8 mouse cellular contexts compared by ENCODE assay signal in the genomic region with DNA sequence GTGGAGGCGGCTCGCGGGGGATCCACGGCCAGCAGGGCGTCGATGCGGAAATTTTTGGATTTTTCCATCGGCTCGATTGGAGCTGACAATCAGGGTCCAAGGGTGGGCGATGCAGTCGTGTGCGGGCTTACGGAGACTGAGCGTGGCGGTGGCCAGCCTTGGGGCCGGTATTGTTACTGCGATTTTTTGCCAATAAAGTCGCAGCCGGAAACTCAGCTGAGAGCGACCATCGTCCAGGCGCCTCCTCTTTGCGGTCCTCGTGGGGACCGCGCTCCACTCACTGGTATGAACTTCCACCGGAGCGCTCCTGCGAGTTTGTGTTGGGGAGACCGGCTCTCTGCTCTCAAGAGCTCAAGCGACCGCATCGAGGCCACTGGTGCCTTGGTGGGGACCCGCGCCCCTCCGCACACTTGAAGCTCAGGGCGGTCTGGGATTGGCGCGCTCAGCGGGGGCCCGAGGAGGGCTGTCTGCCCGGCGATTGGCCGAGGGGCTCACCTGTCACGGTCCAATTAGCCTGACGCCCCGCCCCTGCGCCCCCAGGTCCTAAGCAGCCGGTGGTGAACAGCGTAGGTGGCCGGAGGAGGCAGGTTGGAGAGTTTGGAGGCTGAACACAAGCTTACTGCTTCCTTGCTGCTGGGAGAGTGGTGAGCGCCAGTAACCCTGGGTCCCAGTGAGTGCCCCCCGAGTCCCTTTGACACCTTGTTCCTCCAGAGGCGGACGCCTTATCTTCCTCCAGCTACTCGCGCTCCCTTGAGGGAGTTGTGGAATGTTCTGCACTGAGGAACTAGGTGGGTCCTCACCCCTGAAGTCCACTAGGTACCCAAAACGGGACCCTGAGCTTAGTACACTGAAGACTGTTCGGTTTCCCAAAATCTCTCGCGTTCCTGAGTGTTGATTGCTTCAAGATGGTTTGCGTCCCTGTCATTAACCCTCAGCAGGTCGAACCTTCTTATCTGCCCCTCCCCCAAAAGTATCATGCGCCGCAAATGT. TPM values are rescaled to one million over a fixed set of nuclear protein-coding genes. Genes with fewer than 3 reads are reported as not detected.
A peak's percentile ranks its signal among the peaks of the same experiment; 100 is the strongest.
DNase-seq lines count a peak whose midpoint lies in the region; ATAC-seq and TF ChIP-seq lines count a peak whose summit lies in the region.

A gene (minus strand): TSS at position 263 of the 990 bp plus-strand sequence.

- POLR2A ChIA-PET in Patski (lab: Charles Lee): no interaction called here

- CTCF ChIA-PET in Patski (lab: Charles Lee): interaction anchor here (0.7 to 1.0 kb wide), 3 partner anchors 10 to 148 kb away, joined by 3 to 4 read pairs (median 3); no protein-coding TSS in a partner anchor

- DNase-seq in heart, embryonic 10.5 days (ENCODE audit: low spot score): no peak
- no peak for DNase-seq in heart, postnatal 4 days
- no peak for DNase-seq in Patski (ENCODE audit: low read depth, low spot score)
- peak; percentile 64 for DNase-seq in hindbrain, embryonic 10.5 days (ENCODE audit: low spot score)
- DNase-seq in right cerebral cortex, postnatal 25 days: no peak
- no peak for DNase-seq in cerebellum, adult 11-12 months

- no peak for TF ChIP-seq CTCF in Patski (IDR thresholded peaks at IDR 0.05)

- peak; percentile 32 for ATAC-seq in Patski
- ATAC-seq in midbrain, embryonic 13.5 days: peak; percentile 35; the same call in 1 of the 2 replicates
- ATAC-seq in monocyte, adult 5-6 weeks (replicated peaks; ENCODE audit: insufficient number of reproducible peaks, low FRiP score, low TSS enrichment, poor library complexity, severe bottlenecking): no peak

- no peaks in the 10 kb centered on the region for H3K9me3 ChIP-seq in heart, embryonic 10.5 days
- no peaks in the 10 kb centered on the region for H3K9me3 ChIP-seq in hindbrain, embryonic 10.5 days
- no peaks in the 10 kb centered on the region for H3K9me3 ChIP-seq in midbrain, embryonic 13.5 days

- peaks cover 27% of the 10 kb centered on the region for H3K4me1 ChIP-seq in heart, embryonic 10.5 days
- H3K4me1 ChIP-seq in hindbrain, embryonic 10.5 days (replicated peaks): peaks cover 23% of the 10 kb centered on the region
- H3K4me1 ChIP-seq in midbrain, embryonic 13.5 days (replicated peaks): peaks cover 17% of the 10 kb centered on the region

- H3K4me2 ChIP-seq in midbrain, embryonic 13.5 days (replicated peaks): peak within 1 kb of the TSS; percentile 52

- no peaks in the 10 kb centered on the region for H3K36me3 ChIP-seq in heart, embryonic 10.5 days
- H3K36me3 ChIP-seq in hindbrain, embryonic 10.5 days: no peaks in the 10 kb centered on the region
- no peaks in the 10 kb centered on the region for H3K36me3 ChIP-seq in midbrain, embryonic 13.5 days

- H3K9ac ChIP-seq in midbrain, embryonic 13.5 days (replicated peaks): no peak within 1 kb of the TSS

- peak within 1 kb of the TSS; percentile 58 for H3K4me3 ChIP-seq in heart, embryonic 10.5 days
- H3K4me3 ChIP-seq in hindbrain, embryonic 10.5 days: peak within 1 kb of the TSS; percentile 41
- H3K4me3 ChIP-seq in midbrain, embryonic 13.5 days (replicated peaks): peak within 1 kb of the TSS; percentile 33

- in situ Hi-C loops in Patski (cut with MboI; ENCODE audit: low pct_unique_long_range_greater_than_20kb): no loop called here

- under 1% methylated on average over 65 of the region's 65 CpGs for WGBS in heart, embryonic 10.5 days
- WGBS in hindbrain, embryonic 10.5 days: under 1% methylated on average over 65 of the region's 65 CpGs
- WGBS in midbrain, embryonic 13.5 days: under 1% methylated on average over 65 of the region's 65 CpGs

- peaks cover 100% of the 10 kb centered on the region for H3K27me3 ChIP-seq in heart, embryonic 10.5 days (ENCODE audit: insufficient read depth, poor library complexity, severe bottlenecking)
- peaks cover 84% of the 10 kb centered on the region for H3K27me3 ChIP-seq in Patski
- peaks cover 100% of the 10 kb centered on the region for H3K27me3 ChIP-seq in hindbrain, embryonic 10.5 days (ENCODE audit: insufficient read depth, poor library complexity, severe bottlenecking)
- H3K27me3 ChIP-seq in midbrain, embryonic 13.5 days: peaks cover 100% of the 10 kb centered on the region

- H3K27ac ChIP-seq in heart, embryonic 10.5 days: peak within 1 kb of the TSS; percentile 12; the same call in 1 of the 2 replicates
- H3K27ac ChIP-seq in hindbrain, embryonic 10.5 days: no peak within 1 kb of the TSS
- no peak within 1 kb of the TSS for H3K27ac ChIP-seq in midbrain, embryonic 13.5 days

RNA-seq across cellular contexts. Expression of the gene that starts here (rescaled TPM):
- 0.06 TPM in 1 of 2 replicates, not detected in the other for polyA plus RNA-seq in heart, embryonic 10.5 days (2016; fragmentation: Nextera tagmentation; extraction: Ambion mirVana)
- not detected for total RNA-seq in heart, postnatal 4 days (2021)
- not detected for polyA plus RNA-seq in Patski (2021)
- 0.06 and 0.16 TPM in 2 replicates for polyA plus RNA-seq in hindbrain, embryonic 10.5 days (2016; fragmentation: Nextera tagmentation; extraction: Ambion mirVana)
- polyA plus RNA-seq in midbrain, embryonic 13.5 days (2015; fragmentation: Nextera tagmentation; extraction: Ambion mirVana): not detected in 2 replicates
- total RNA-seq in monocyte, adult 5-6 weeks (2017): not detected in 3 replicates

Comparison
In these comparisons a context has a peak if more than half of its experiments do, and no peak if none do; other contexts are left out.
1. Peak in ATAC-seq in Patski; RNA of the gene not detected or under 1 TPM.
2. Peak in DNase-seq and H3K4me3 ChIP-seq in hindbrain, embryonic 10.5 days; RNA of the gene not detected or under 1 TPM.
3. Peak in ATAC-seq, H3K4me3 ChIP-seq and H3K4me2 ChIP-seq in midbrain, embryonic 13.5 days; RNA of the gene not detected or under 1 TPM.